In the genomic region with DNA sequence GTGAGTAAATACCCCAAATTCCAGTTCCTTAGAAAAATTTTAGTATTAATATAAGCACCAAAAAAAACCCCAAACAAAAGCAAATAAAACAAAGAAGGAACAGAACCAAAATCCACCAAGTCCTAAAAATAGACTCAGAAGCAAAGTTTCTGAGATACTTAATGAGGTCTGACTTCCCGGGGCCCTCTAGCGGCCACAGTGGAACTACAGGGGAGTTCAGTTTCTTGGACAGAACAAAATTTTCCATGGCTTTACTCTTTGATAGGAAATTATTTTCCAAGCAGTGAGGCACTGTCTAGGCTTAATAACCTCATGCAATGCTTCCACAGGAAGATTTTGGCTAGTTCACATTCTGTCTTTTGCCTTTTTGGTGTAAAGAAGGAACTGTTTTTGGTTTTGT, we compare ENCODE assay signal across 8 mouse cellular contexts. TPM values are rescaled to one million over a fixed set of nuclear protein-coding genes. Genes with fewer than 3 reads are reported as not detected.
DNase-seq lines count a peak whose midpoint lies in the region; ATAC-seq and TF ChIP-seq lines count a peak whose summit lies in the region.

No protein-coding gene starts in this region.

- dilution Hi-C loops in CH12.LX (cut with MboI; ENCODE audit: extremely low pct_ligation_motif_present, extremely low pct_unique_long_range_greater_than_20kb, low sequenced_read_pairs): no loop called here

- peak; percentile 51 to 62; a peak in 3 of 4 replicates for TF ChIP-seq CTCF in CH12.LX (conservative IDR thresholded peaks at IDR 0.05 in 1 of 2, IDR thresholded peaks at IDR 0.05 in 1 of 2; ENCODE audit: low read depth in 2 of 2, low read length in 2 of 2)
- peak; percentile 72 for TF ChIP-seq CTCF in lung, adult 2 months (IDR thresholded peaks at IDR 0.05; ENCODE audit: insufficient read depth, low read length)

- no peak overlapping the region for H3K4me3 ChIP-seq in CH12.LX (replicated peaks in 1 of 3; ENCODE audit: low read depth in 2 of 3, low read length in 2 of 3, poor library complexity in 1 of 3)
- no peak overlapping the region for H3K4me3 ChIP-seq in lung, adult 2 months (replicated peaks; ENCODE audit: extremely low read depth, low read depth, low read length)

- no peak; the same call in 1 of the 2 replicates for TF ChIP-seq RAD21 in CH12.LX (IDR thresholded peaks at IDR 0.05; ENCODE audit: low read depth, low read length)

- no peak overlapping the region for H3K9ac ChIP-seq in CH12.LX (ENCODE audit: insufficient read depth, low read depth)

- no peak for TF ChIP-seq EP300 in CH12.LX (IDR thresholded peaks at IDR 0.05; ENCODE audit: low read length)

- peaks cover 0 to 15% of the 10 kb centered on the region in 2 experiments; a peak in 2 of 4 replicates for H3K4me1 ChIP-seq in CH12.LX (ENCODE audit: control insufficient read depth in 1 of 2, insufficient read depth in 2 of 2)
- H3K4me1 ChIP-seq in lung, adult 2 months (ENCODE audit: control insufficient read depth, insufficient read depth, low read length): no peaks in the 10 kb centered on the region

- no peaks in the 10 kb centered on the region for H3K27me3 ChIP-seq in CH12.LX (replicated peaks)

- in situ Hi-C loops in CH12.LX (cut with MboI; ENCODE audit: low pct_ligation_motif_present, low pct_unique_long_range_greater_than_20kb, low sequenced_read_pairs): no loop called here

- DNase-seq in A20 (ENCODE audit: low read depth, low spot score): peak; percentile 2
- peak; percentile 61 for DNase-seq in CH12.LX (ENCODE audit: extremely low read depth)
- peak; percentile 50 for DNase-seq in c-Kit-positive CD71-negative TER-119-negative erythroid progenitor cells, embryonic 14.5 days (ENCODE audit: low read depth)
- DNase-seq in frontal cortex, adult 2 months (ENCODE audit: extremely low spot score in 1 of 2, low spot score in 1 of 2): peak; percentile 24 to 86
- DNase-seq in kidney, postnatal 10 days: peak; percentile 93
- peak; percentile 71 for DNase-seq in lung, adult 2 months
- peak; percentile 83 for DNase-seq in right cerebral cortex, postnatal 4 days

- 0% methylated on average over 2 of the region's 2 CpGs for WGBS in lung, adult 2 months

- no peaks in the 10 kb centered on the region for H3K79me2 ChIP-seq in CH12.LX (replicated peaks; ENCODE audit: control insufficient read depth, extremely low read depth, insufficient read depth, poor library complexity, severe bottlenecking)

- H3K4me2 ChIP-seq in CH12.LX (ENCODE audit: insufficient read depth, low read depth, poor library complexity, severe bottlenecking): no peak overlapping the region

- H3K9me3 ChIP-seq in CH12.LX (replicated peaks; ENCODE audit: low read length): no peaks in the 10 kb centered on the region

- H3K36me3 ChIP-seq in CH12.LX (replicated peaks in 1 of 2; ENCODE audit: control insufficient read depth in 1 of 2, insufficient read depth in 1 of 2, low read length in 1 of 2): no peaks in the 10 kb centered on the region

- no peak overlapping the region for H3K27ac ChIP-seq in CH12.LX (ENCODE audit: insufficient read depth, low read depth)

- no peak for ATAC-seq in erythroblast, adult 5-6 weeks (replicated peaks; ENCODE audit: low FRiP score, poor library complexity, severe bottlenecking)

- TF ChIP-seq POLR2A in CH12.LX (IDR thresholded peaks at IDR 0.05; ENCODE audit: low read depth, low read length): no peak
- no peak for TF ChIP-seq POLR2A in lung, adult 2 months (IDR thresholded peaks at IDR 0.05; ENCODE audit: borderline replicate concordance, extremely low read depth, low read depth, low read length)

TF ChIP-seq in CH12.LX, 34 proteins besides CTCF, POLR2A, EP300 and RAD21:
- TF ChIP-seq UBTF (IDR thresholded peaks at IDR 0.05; ENCODE audit: low read depth, low read length): no peak
- no peak for TF ChIP-seq TCF12 (IDR thresholded peaks at IDR 0.05; ENCODE audit: low read depth, low read length)
- TF ChIP-seq SMC3 (IDR thresholded peaks at IDR 0.05; ENCODE audit: low read depth, low read length): peak; percentile 18; the same call in 1 of the 2 replicates
- TF ChIP-seq MAZ (IDR thresholded peaks at IDR 0.05; ENCODE audit: low read depth, low read length): no peak

RNA-seq across cellular contexts. Expression of a gene that starts 12.2 kb away (rescaled TPM):
- total RNA-seq in CH12.LX (2012; rRNA removed): 0.04 TPM in 1 of 2 replicates, not detected in the other
- total RNA-seq in CH12.LX (2014; rRNA removed): 0.07 and 0.12 TPM in 2 replicates
- polyA plus RNA-seq in CH12.LX (2012; ENCODE audit: insufficient read length, low read depth): 0.06 and 0.16 TPM in 2 replicates
- polyA plus RNA-seq in frontal cortex, adult 2 months (2012; rRNA removed): 1.2 TPM in 2 replicates
- polyA plus RNA-seq in lung, adult 2 months (2012; rRNA removed): 1.4 and 1.8 TPM in 2 replicates
- total RNA-seq in erythroblast, adult 5-6 weeks (2015; ENCODE audit: low replicate concordance): 1,174 and 1,207 TPM in 2 replicates
- 1,630 and 1,984 TPM in 2 replicates for total RNA-seq in erythroblast, adult 5-6 weeks (2017; ENCODE audit: low replicate concordance)

RNA-seq across cellular contexts. Expression of a gene that starts 24.9 kb away (rescaled TPM):
- total RNA-seq in CH12.LX (2012; rRNA removed): 0.08 TPM in 1 of 2 replicates, not detected in the other
- total RNA-seq in CH12.LX (2014; rRNA removed): 0.15 and 0.26 TPM in 2 replicates
- polyA plus RNA-seq in CH12.LX (2012; ENCODE audit: insufficient read length, low read depth): 0.18 and 0.47 TPM in 2 replicates
- 12.6 and 14.8 TPM in 2 replicates for polyA plus RNA-seq in frontal cortex, adult 2 months (2012; rRNA removed)
- 9.8 and 10.7 TPM in 2 replicates for polyA plus RNA-seq in lung, adult 2 months (2012; rRNA removed)
- total RNA-seq in erythroblast, adult 5-6 weeks (2015; ENCODE audit: low replicate concordance): 85.9 and 123 TPM in 2 replicates
- total RNA-seq in erythroblast, adult 5-6 weeks (2017; ENCODE audit: low replicate concordance): 86.0 and 87.0 TPM in 2 replicates

RNA-seq across cellular contexts. Expression of a gene that starts 29.0 kb away (rescaled TPM):
- 0.04 TPM in 2 replicates for total RNA-seq in CH12.LX (2012; rRNA removed)
- total RNA-seq in CH12.LX (2014; rRNA removed): 0.18 and 0.52 TPM in 2 replicates
- 0.57 and 0.64 TPM in 2 replicates for polyA plus RNA-seq in CH12.LX (2012; ENCODE audit: insufficient read length, low read depth)
- polyA plus RNA-seq in frontal cortex, adult 2 months (2012; rRNA removed): 15.6 and 16.1 TPM in 2 replicates
- 76.2 and 128 TPM in 2 replicates for polyA plus RNA-seq in lung, adult 2 months (2012; rRNA removed)
- 12.9 and 13.6 TPM in 2 replicates for total RNA-seq in erythroblast, adult 5-6 weeks (2015; ENCODE audit: low replicate concordance)
- 6.8 and 8.5 TPM in 2 replicates for total RNA-seq in erythroblast, adult 5-6 weeks (2017; ENCODE audit: low replicate concordance)

Comparison
In these comparisons a context has a peak if more than half of its experiments do, and no peak if none do; other contexts are left out.
1. DNase-seq: peak in every context shown above with its lines; median percentile 93 in kidney, postnatal 10 days; 83 in right cerebral cortex, postnatal 4 days; 71 in lung, adult 2 months; 61 in CH12.LX; 55 in frontal cortex, adult 2 months; 50 in c-Kit-positive CD71-negative TER-119-negative erythroid progenitor cells, embryonic 14.5 days; 2 in A20.
2. RNA of a gene that starts 29.0 kb away (polyA plus RNA-seq): 76.2 to 128 TPM in lung, adult 2 months and 15.6 to 16.1 TPM in frontal cortex, adult 2 months; 0.57 to 0.64 TPM in CH12.LX; every median in the first group is over 10 times any median in the second.